Mouse (Mus musculus) cerebellum, adult 2 months (tissue): ENCODE measurements around the gene Bloc1s2. TPM values are rescaled to one million over a fixed set of nuclear protein-coding genes. Genes with fewer than 3 reads are reported as not detected.
A peak's percentile ranks its signal among the peaks of the same experiment; 100 is the strongest.
"Not testable (repeated sequence)": the region's sequence is repeated elsewhere in the genome, so short reads cannot be mapped to it uniquely, and the experiment has no call there.

ENCODE experiments used
- DNase-seq, 2 experiments: peaks; one replicate each; pipeline ENCODE4 v3.0.0; 2021
- H3K27ac ChIP-seq: fragments of 200-500 bp; 2 replicates; pipeline ENCODE4 v1.5.1; 2012; ENCODE audit warnings: low read length, control low read depth, inconsistent platforms; ENCODE audit not compliant: insufficient read depth
- H3K27me3 ChIP-seq: fragments of 200-500 bp; 2 replicates; pipeline ENCODE4 v1.6.1; 2012; ENCODE audit warnings: inconsistent platforms, mild to moderate bottlenecking, low read length, moderate library complexity; ENCODE audit not compliant: control insufficient read depth, insufficient read depth
- H3K4me1 ChIP-seq: fragments of 200-500 bp; 2 replicates; pipeline ENCODE4 v1.6.1; 2011; ENCODE audit warnings: low read length; ENCODE audit not compliant: control insufficient read depth, insufficient read depth
- H3K4me3 ChIP-seq: fragments of 200-500 bp; replicated peaks from 2 replicates; pipeline ENCODE3; 2011; ENCODE audit warnings: mild to moderate bottlenecking, low read depth, low read length, control low read depth; ENCODE audit not compliant: insufficient read depth
- CTCF ChIP-seq: fragments of 200-500 bp; IDR thresholded peaks from 2 replicates; pipeline ENCODE4 v1.5.1; 2011; ENCODE audit warnings: low read depth, mild to moderate bottlenecking, control low read depth, low read length, moderate library complexity, borderline replicate concordance; ENCODE audit not compliant: insufficient read depth
- POLR2A ChIP-seq: fragments of 200-500 bp; IDR thresholded peaks from 2 replicates; pipeline ENCODE4 v1.6.1; 2011; ENCODE audit warnings: low read length, control low read depth, borderline replicate concordance; ENCODE audit not compliant: insufficient read depth
- WGBS: fragments of 180-500 bp; shearing (Covaris S2); methylation state at CpG from one replicate; pipeline ENCODE4 v1.1.7; 2018; 5-methylcytosine and 5-hydroxymethylcytosine counted together
- polyA plus RNA-seq: library from polyadenylated mRNA; depleted of rRNA; stranded (reverse); fragments of >200 nt; gene quantifications from 2 replicates; pipeline ENCODE4 v1.2.3, GENCODE M21; 2012

Gene Bloc1s2
- polyA plus RNA-seq, 1 experiment, result 81.0 TPM

- no peaks in the 10 kb centered on the region for H3K4me1 ChIP-seq
- DNase-seq, result no peak
- WGBS, result 89% methylated on average over 9 of the region's 9 CpGs
Observed at GRCm38 (mm10) chr19:44144366-44144765, 1.9 kb downstream of the Bloc1s2 start.

GRCm38 (mm10) chr19:44135960-44136485 lies 10.2 kb downstream of the Bloc1s2 start:
- H3K4me3 ChIP-seq, result peak overlapping the region; percentile 45
- no peak for TF ChIP-seq CTCF
- TF ChIP-seq POLR2A, result no peak
- H3K27ac ChIP-seq, result no peak overlapping the region
- no peaks in the 10 kb centered on the region for H3K4me1 ChIP-seq
- DNase-seq, result peak; percentile 26 to 29
- no peaks in the 10 kb centered on the region for H3K27me3 ChIP-seq
- 22% methylated on average over 7 of the region's 7 CpGs for WGBS

More at GRCm38 (mm10) chr19:44144366-44144765, 1.9 kb downstream of the Bloc1s2 start:
- TF ChIP-seq POLR2A (no peak), CTCF (no peak)
- Histone ChIP-seq H3K4me3 (no peak overlapping the region), H3K27ac (no peak overlapping the region), H3K27me3 (no peaks in the 10 kb centered on the region)

- TF ChIP-seq POLR2A, result peak; percentile 54; the same call in 1 of the 2 replicates
- TF ChIP-seq CTCF, result no peak
- Histone ChIP-seq H3K4me3 (peak within 1 kb of the TSS; percentile 89), H3K4me1 (no peaks in the 10 kb centered on the region), H3K27me3 (no peaks in the 10 kb centered on the region), H3K27ac (peak within 1 kb of the TSS; percentile 38; the same call in 1 of the 2 replicates)
- peak; percentile 91 to 92 for DNase-seq
- under 1% methylated on average over 45 of the region's 45 CpGs for WGBS
Observed at GRCm38 (mm10) chr19:44135072-44135959, 10.9 kb downstream of the Bloc1s2 start, which contains the start of gene Cwf19l1. Gene Cwf19l1, minus strand, starts transcription at chr19:44135876.

GRCm38 (mm10) chr19:44132917-44133316 lies 13.3 kb downstream of the Bloc1s2 start:
- 89% methylated on average over 5 of the region's 5 CpGs for WGBS
- no peak for TF ChIP-seq POLR2A
- TF ChIP-seq CTCF, result no peak
- DNase-seq, result no peak
- no peaks in the 10 kb centered on the region for H3K4me1 ChIP-seq
- no peak overlapping the region for H3K27ac ChIP-seq
- no peaks in the 10 kb centered on the region for H3K27me3 ChIP-seq
- H3K4me3 ChIP-seq, result no peak overlapping the region

DNA sequence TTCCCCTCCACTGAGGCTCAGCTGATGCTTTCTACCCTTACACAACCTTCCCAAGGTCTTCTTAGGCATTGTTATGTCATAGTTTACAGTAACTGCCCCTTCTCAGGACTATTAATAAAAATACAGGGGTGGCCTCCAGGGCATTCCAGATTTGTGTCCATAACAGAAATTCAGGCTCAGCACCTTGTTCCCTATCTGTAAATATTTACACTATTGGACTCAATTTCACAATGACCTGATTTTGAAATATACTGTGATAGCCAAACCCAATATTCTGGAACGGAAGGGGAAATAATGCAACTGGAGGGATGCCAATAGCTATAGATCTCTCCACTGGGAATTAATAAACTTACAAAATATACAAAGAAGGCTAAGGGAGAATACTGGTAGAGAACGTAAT lies 17.7 kb downstream of the Bloc1s2 start:
- Histone ChIP-seq H3K27me3 (no peaks in the 10 kb centered on the region), H3K4me1 (no peaks in the 10 kb centered on the region), H3K4me3 (no peak overlapping the region), H3K27ac (no peak overlapping the region)
- 89% methylated on average over 2 of the region's 2 CpGs for WGBS
- no peak for DNase-seq
- TF ChIP-seq CTCF, result no peak
- TF ChIP-seq POLR2A, result no peak

DNA sequence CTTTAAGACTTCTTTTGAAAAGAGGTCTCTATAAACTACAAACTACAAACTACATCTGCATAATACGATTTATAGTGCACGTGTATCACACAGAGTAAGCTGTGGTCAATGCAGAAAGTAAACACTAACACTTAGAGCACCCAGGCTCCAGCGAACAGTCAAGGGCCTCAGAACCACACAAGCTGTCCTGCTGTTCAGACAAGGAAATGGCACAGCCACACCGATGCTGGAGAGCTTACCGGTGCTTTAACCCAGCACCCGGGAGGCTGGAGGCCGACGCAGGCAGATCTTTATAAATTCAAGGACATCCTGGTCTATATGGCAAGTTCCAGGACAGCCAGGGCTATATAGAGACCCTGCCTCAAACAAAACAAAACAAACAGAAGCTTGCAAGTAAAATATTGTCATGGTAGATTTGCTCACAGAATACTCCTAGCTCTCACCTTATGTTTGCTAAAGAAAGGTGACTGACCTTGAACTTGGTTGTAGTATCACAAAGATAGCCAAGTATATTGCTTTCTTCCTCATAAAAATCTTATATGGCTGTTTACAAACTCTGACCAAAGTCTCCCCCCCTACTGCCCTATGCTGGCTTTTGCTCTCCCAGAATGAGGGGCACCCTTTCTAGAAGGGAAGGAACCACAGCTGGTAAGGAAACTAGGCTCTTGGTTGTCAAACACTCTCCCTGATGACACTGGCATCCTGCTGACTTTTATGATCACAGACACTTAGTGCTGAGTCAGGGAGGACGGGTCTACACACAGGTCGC lies 18.3 kb downstream of the Bloc1s2 start:
- H3K27ac ChIP-seq, result no peak overlapping the region
- no peaks in the 10 kb centered on the region for H3K27me3 ChIP-seq
- no peaks in the 10 kb centered on the region for H3K4me1 ChIP-seq
- TF ChIP-seq POLR2A (no peak), CTCF (no peak)
- H3K4me3 ChIP-seq, result no peak overlapping the region
- WGBS, result 91% methylated on average over 10 of the region's 10 CpGs
- DNase-seq, result no peak

GRCm38 (mm10) chr19:44121137-44121536 lies 25.1 kb downstream of the Bloc1s2 start:
- no peaks in the 10 kb centered on the region for H3K27me3 ChIP-seq
- no peak overlapping the region for H3K27ac ChIP-seq
- no peaks in the 10 kb centered on the region for H3K4me1 ChIP-seq
- H3K4me3 ChIP-seq, result no peak overlapping the region
- no peak for TF ChIP-seq POLR2A
- no peak for TF ChIP-seq CTCF
- WGBS, result 94% methylated on average over 7 of the region's 7 CpGs
- no peak for DNase-seq

GRCm38 (mm10) chr19:44120686-44121085 lies 25.6 kb downstream of the Bloc1s2 start:
- not testable (repeated sequence) for H3K4me1 ChIP-seq, H3K4me3 ChIP-seq, H3K27me3 ChIP-seq, H3K27ac ChIP-seq, DNase-seq
- 91% methylated on average over 9 of the region's 9 CpGs for WGBS
